Mouse (Mus musculus): ENCODE data around the gene Fkbp8.

Gene Fkbp8

DNA sequence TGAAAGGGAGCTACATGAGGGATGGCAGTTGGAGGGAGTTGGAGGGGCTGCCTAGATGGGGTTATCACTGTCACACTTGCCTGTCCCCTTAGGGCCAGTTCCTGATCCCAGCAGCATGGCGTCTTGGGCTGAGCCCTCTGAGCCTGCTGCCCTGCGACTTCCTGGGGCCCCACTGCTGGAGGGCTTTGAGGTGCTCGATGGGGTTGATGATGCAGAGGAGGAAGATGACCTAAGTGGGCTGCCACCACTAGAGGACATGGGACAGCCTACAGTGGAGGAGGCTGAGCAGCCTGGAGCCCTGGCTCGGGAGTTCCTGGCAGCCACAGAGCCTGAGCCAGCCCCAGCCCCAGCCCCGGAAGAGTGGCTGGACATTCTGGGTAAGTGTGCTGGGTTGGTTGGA lies 1.8 kb downstream of the Fkbp8 start:
- no peak for DNase-seq (ENCODE audit: low spot score)

DNA sequence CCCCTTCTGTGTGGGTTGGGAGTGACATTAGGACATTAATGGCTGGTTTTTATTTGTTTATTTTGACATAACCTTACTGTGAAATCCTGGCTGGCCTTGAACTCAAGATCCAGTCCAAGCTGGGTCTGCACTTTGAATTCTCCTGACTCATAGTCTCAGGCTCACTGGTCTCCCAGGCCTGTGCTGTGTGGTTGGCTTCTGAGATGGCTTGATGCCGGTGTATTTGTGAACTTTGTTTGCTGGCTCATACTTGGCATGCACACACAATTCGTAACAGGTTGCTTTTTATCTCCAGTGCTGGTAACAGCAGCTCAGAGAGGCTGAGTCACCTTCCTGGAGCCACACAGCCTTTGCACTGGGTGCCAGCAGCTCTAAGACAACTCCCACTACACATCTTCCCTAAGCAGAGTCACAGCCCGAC lies 2.2 kb downstream of the Fkbp8 start:
- DNase-seq (ENCODE audit: low spot score): no peak

DNA sequence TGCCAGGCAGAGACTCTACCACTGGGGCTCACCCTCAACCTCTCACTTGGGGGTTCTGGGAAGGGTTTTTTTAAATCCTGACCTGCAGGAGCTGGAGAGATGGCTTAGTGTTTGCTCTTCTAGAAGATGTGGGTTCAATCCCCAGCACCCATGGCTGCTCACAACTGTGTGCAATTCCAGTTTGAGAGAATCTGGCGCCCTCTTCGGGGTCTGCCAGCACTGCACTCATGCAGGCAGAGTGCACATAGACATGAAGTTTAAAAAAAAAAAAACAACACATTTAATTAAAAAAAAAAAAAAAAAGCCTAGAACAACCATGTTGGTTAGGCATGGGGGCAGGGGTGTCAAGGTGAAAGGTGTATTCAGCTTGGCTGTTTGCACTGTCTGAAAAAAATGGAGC lies 2.8 kb downstream of the Fkbp8 start:
- DNase-seq (ENCODE audit: low spot score): no peak

- peak; percentile 51 for DNase-seq (ENCODE audit: low spot score)
Observed at GRCm38 (mm10) chr8:70534281-70534680, 6.8 kb downstream of the Fkbp8 start.

DNA sequence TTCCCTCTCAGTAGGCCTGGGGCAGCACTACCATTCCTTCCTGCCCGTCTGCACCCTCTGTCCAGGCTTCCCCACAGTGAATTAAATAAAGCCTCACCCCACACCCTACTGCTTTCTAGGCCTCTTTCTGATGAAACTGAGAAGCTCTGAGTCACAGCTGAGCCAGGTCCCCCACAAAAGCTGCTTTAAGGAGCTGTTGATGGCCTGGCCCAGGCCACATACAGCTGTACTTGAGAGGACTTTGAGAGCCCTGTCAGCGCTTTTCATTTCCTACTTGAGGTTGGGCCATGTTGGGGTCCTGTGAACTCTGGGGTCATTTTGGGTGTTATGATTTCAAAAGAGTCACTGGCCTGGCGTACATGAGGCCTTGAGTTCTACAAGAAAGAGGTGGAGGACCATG lies 7.7 kb downstream of the Fkbp8 start:
- no peak for DNase-seq (ENCODE audit: low spot score)

- no peak for DNase-seq (ENCODE audit: low spot score)
Observed at GRCm38 (mm10) chr8:70535701-70536100, 8.2 kb downstream of the Fkbp8 start.

DNA sequence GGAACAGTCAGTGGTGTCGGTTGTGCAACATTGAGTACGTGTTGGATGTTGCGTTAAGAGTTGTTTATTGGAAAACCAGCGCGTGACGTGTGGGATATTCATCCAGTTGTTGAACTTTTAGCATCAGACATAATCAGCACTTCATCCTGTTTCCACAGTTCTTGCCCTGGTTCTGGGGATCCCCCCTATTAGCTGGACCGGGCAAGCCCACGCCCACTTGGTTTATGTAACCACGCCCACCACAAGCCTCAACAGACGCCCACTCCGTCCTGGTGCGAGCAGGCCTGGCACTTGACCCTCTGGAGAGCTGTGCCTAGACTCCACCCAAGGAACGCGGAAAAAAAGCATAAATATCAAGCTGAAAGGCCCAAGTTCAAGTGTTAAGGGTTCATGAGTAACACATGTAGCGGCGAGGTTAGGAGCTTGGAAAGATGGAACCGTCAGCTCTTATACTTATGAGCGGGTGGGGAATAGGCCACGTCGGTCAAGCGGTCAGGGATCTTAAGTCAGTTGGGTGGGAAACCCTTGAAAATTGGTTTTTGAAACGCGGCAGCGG lies 10.6 kb downstream of the Fkbp8 start:
- no peak for DNase-seq (ENCODE audit: low spot score)

GRCm38 (mm10) chr8:70538633-70539076 lies 11.1 kb downstream of the Fkbp8 start:
- DNase-seq (ENCODE audit: low spot score): peak; percentile 99

GRCm38 (mm10) chr8:70539077-70539813 lies 11.7 kb downstream of the Fkbp8 start, which contains the start of gene Ell:
Gene Ell (plus strand): TSS chr8:70539457.
- peak; percentile 99 for DNase-seq (ENCODE audit: low spot score)

DNA sequence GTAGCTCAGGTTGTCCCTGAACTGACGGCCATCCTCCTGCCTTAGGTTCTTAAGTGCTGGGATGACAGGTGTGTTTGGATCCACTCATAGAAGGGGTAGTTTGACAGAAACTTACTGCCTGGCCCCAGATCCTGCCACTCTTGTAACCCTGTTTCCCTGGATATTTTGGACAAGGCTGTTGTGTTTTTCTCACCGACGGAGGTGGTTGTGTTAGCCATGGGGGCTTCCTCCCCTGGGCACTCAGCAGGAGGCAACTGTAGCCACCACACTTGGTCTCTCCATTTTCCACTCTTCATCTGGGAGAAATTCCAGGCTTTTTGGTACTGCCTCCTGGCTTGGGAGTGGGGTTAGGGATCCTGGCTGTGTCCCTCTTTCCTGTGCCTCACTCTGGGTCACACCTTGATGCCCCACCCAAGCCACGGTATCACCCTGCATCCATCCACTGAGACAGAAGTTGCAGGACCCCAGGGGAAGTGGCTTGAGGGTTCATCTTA lies 12.5 kb downstream of the Fkbp8 start:
- no peak for DNase-seq (ENCODE audit: low spot score)

DNA sequence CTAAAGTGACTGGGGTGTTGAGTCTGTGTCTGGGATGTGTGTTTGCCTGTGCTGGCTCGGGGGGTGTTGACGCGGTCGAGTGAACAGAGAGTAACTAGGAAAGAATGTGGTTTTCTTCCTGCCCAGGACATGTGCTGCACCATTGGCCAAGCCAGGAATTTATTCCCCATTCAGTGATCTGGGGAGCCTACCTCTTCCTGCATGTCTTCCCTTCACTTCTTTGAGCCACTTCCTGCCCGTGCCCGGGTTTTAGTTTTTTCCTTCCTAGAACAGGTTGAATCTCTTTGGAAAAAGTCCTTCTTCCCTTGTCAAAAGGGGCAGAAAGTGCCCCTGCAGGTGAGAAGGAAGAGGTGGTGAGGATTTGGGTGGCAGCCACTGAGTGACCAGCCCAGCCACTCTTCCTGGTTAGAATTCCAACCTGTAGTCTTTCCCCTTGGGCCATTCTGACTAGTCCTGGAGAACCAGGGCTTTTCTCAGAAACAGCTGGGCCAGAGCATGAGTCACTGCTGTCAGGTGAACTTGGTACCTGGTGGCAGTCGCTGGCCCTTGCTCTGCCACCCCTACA lies 13.1 kb downstream of the Fkbp8 start:
- no peak for DNase-seq (ENCODE audit: low spot score)

GRCm38 (mm10) chr8:70541081-70541480 lies 13.6 kb downstream of the Fkbp8 start:
- no peak for DNase-seq (ENCODE audit: low spot score)

DNA sequence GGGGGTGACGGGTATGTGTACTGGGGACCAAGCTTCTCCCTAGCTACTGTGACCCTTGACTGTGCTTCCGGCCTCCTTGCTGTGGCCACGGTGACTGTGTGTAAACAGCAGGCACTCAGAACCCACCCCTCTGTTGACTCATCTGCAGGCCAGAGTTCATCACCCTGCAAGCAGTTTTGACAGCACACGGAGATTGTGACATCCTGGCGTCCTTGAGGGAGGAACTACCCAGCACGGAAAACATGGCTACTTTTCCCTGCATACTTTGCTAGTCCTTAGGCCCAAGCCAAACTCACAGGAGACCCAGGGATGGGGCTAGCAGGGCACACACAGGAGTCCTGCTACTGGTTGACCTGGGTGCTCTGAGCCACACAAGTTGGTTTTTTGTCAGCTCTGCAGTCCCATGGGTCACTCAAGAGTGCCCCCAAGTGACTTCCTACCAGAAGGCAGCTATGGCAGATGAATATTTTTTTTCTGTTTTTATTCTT lies 16.7 kb downstream of the Fkbp8 start:
- no peak for DNase-seq (ENCODE audit: low spot score)

DNA sequence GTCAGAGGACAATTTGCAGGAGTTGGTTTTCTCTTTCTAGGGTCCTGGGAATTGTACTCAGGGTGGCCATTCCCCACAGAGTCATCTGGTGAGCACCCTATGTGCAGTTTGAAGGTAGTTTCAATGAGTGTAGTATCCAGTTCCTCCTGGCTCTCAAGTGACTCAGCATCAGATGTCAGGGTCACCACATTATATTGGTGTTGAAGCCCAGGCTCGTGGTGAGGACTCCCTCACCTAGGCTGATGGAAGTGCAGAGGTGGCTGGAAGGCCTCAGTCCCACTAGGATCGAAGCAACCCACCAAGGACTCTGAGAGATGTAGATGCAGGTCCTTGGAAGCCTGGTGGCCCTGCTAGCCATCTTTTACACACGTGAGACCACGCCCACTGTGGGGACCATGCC lies 18.9 kb downstream of the Fkbp8 start:
- DNase-seq (ENCODE audit: low spot score): no peak

DNA sequence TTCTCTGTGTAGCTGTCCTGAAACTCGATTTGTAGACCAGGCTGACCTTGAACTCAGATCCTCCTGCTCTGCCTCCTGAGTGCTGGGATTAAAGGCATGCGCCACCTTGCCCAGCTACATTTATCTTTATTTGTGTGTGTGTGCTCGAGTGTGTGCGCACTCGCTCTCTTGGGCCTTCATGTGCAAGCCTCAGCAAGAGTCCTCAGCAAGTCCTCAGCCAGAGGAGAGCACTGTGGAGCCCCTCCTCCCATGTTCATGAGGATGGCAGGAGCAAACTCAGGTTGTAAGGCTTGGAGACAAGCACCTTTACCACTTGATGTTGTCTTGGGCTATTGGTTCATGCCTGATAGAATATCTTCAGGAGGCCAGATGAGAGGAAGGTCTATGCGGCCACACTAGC lies 20.2 kb downstream of the Fkbp8 start:
- DNase-seq (ENCODE audit: low spot score): no peak

- DNase-seq (ENCODE audit: low spot score): no peak
Observed at GRCm38 (mm10) chr8:70549412-70550184, 22.1 kb downstream of the Fkbp8 start.

- DNase-seq (ENCODE audit: low spot score): no peak
Observed at GRCm38 (mm10) chr8:70551558-70552161, 24.1 kb downstream of the Fkbp8 start.

GRCm38 (mm10) chr8:70552836-70553235 lies 25.3 kb downstream of the Fkbp8 start:
- no peak for DNase-seq (ENCODE audit: low spot score)

DNA sequence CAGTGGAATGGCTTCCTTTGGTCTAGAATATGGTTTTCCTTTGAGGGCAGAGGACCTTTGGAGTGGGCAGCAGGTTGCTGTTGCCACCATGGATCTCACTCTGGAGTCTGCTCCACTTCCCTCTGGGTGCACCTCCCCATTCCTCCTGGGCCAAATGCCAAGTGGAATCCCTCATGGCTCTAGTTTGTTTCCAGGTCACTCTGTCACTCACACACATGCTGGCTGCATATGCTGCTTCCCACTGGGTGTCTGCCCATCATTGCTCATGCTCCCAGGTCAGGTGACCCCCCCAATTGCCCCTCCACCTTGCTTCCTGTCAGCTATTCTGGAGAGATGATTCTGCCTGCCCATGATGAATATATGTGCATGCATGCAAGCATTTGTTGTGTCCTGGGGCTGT lies 26.2 kb downstream of the Fkbp8 start:
- no peak for DNase-seq (ENCODE audit: low spot score)

DNA sequence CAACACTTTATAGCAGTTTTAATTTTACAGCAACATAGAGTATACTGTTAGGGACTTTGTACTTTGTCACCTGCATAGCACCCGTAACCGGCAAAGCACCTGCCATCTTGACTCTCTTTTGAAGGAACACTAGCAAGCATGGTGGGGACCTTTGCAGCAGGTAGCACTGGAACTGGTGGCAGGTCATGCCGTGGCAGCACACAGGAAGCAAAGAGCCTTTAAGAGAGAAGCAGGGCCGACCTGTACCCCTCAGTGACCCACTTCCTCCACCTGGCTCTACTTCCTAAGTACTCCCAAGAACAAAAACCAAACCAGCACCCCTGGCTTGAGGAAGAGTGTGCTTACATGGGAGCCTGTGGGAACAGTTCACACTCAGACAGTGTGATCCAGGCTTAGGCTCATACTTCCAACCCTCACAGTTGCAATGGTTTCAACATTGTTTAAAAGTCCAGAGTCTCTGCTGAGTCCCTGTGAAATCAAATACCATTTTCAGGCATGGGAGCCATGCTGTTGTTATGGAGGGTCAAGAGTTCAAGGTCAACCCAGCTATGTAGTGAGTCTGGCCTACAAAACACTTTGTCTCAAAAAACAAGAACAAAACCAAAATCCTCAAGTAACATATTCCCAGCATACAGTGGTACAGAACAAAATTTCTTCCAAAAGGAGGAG lies 27.7 kb downstream of the Fkbp8 start:
- no peak for DNase-seq (ENCODE audit: low spot score)

DNA sequence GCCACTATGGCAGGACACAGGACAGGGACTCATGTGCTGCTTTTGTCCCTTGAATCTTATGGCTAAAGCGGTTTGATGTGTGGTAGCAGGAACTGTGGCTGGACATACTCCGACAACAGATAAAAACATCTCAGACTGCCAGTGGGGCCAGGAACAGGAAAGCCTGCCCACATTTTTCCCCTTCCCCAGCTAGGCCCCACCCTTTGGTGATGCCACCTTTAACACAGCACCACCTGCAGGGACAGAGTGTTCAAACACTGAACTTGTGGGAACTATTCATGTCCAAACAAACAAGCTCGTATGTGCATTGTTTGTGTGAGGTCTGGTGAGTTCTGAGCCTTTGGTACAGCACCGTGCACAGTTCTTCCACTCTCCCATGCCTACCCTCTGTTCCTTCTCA lies 30.8 kb downstream of the Fkbp8 start:
- DNase-seq (ENCODE audit: low spot score): no peak

All from left cerebral cortex, adult 11 months (tissue).